Mouse (Mus musculus): ENCODE measurements around the gene Golim4.

Golim4 gene

DNA sequence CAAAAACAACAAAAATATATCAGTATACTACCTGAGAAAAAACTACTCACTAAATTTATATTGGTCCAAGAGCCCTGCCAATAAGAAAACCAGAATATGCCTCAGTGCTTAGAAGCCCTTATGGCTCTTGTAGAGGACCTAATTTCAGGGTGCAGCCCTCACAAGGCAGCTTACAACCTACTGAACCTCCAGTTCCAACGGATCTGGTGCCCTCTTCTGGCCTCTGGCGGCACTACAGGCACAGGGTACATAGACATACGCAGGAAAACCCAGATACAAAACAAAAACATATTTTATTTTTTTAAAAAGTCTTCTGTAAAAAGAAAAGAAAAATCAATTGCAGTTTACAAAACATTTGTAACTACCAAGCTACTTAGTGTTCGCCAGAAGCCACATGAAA is 95.1 kb downstream of the Golim4 start:
- TF ChIP-seq CTCF (conservative IDR thresholded peaks at IDR 0.05; ENCODE audit: low read length): peak; percentile 89
- no peak for TF ChIP-seq POU5F1 (IDR thresholded peaks at IDR 0.05; ENCODE audit: borderline replicate concordance, low read length)
- H3K4me3 ChIP-seq (replicated peaks; ENCODE audit: low read length): no peak overlapping the region
- H3K4me1 ChIP-seq (replicated peaks; ENCODE audit: low read depth, low read length): 0 out of 2 replicates have a peak, but pooled peaks cover 3% of the 10 kb centered on the region
- no peaks in the 10 kb centered on the region for H3K27me3 ChIP-seq (ENCODE audit: insufficient read depth, low read length)
- H3K9me3 ChIP-seq (ENCODE audit: low read length): no peaks in the 10 kb centered on the region
- H3K36me3 ChIP-seq (ENCODE audit: insufficient read depth, low read length): no peaks in the 10 kb centered on the region

DNA sequence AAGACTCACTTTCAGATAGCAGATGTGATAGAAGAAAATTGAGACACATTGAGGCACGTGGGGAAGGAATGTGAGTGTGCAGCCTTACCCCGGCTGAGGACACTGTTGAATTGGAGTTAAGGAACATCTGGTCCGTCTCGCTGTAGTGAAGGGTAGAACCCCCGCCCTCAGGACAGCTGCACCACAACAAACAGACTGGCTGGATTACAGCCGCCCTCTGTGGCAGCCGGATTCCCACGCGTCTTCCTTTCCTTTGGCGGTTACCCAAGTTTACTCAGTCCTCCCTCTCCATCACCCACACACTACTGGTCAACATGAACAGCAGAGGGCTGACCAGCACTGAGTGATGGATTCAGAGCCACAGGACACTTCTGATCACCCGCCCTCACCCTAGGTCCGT is 96.0 kb downstream of the Golim4 start:
- 0 out of 2 replicates have a peak, but pooled peaks cover 3% of the 10 kb centered on the region for H3K4me1 ChIP-seq (replicated peaks; ENCODE audit: low read depth, low read length)
- no peaks in the 10 kb centered on the region for H3K36me3 ChIP-seq (ENCODE audit: insufficient read depth, low read length)
- H3K4me3 ChIP-seq (replicated peaks; ENCODE audit: low read length): no peak overlapping the region
- no peaks in the 10 kb centered on the region for H3K9me3 ChIP-seq (ENCODE audit: low read length)
- TF ChIP-seq POU5F1 (IDR thresholded peaks at IDR 0.05; ENCODE audit: borderline replicate concordance, low read length): no peak
- no peak for TF ChIP-seq NANOG (IDR thresholded peaks at IDR 0.05; ENCODE audit: borderline replicate concordance, low read length)
- TF ChIP-seq CTCF (conservative IDR thresholded peaks at IDR 0.05; ENCODE audit: low read length): no peak
- H3K27me3 ChIP-seq (ENCODE audit: insufficient read depth, low read length): no peaks in the 10 kb centered on the region

GRCm38 (mm10) chr3:75835286-75835967 is 121.3 kb downstream of the Golim4 start:
- TF ChIP-seq CTCF (conservative IDR thresholded peaks at IDR 0.05; ENCODE audit: low read length) (no peak), POU5F1 (IDR thresholded peaks at IDR 0.05; ENCODE audit: borderline replicate concordance, low read length) (no peak), NANOG (IDR thresholded peaks at IDR 0.05; ENCODE audit: borderline replicate concordance, low read length) (no peak)
- H3K4me1 ChIP-seq (replicated peaks; ENCODE audit: low read depth, low read length): no peaks in the 10 kb centered on the region
- H3K9me3 ChIP-seq (ENCODE audit: low read length): no peaks in the 10 kb centered on the region
- H3K36me3 ChIP-seq (ENCODE audit: insufficient read depth, low read length): no peaks in the 10 kb centered on the region
- H3K4me3 ChIP-seq (replicated peaks; ENCODE audit: low read length): no peak overlapping the region
- no peaks in the 10 kb centered on the region for H3K27me3 ChIP-seq (ENCODE audit: insufficient read depth, low read length)

GRCm38 (mm10) chr3:75834827-75835226 is 121.9 kb downstream of the Golim4 start:
- no peaks in the 10 kb centered on the region for H3K4me1 ChIP-seq (replicated peaks; ENCODE audit: low read depth, low read length)
- H3K27me3 ChIP-seq (ENCODE audit: insufficient read depth, low read length): no peaks in the 10 kb centered on the region
- no peaks in the 10 kb centered on the region for H3K36me3 ChIP-seq (ENCODE audit: insufficient read depth, low read length)
- no peak overlapping the region for H3K4me3 ChIP-seq (replicated peaks; ENCODE audit: low read length)
- no peak for TF ChIP-seq CTCF (conservative IDR thresholded peaks at IDR 0.05; ENCODE audit: low read length)
- no peak for TF ChIP-seq POU5F1 (IDR thresholded peaks at IDR 0.05; ENCODE audit: borderline replicate concordance, low read length)
- TF ChIP-seq NANOG (IDR thresholded peaks at IDR 0.05; ENCODE audit: borderline replicate concordance, low read length): no peak
- H3K9me3 ChIP-seq (ENCODE audit: low read length): no peaks in the 10 kb centered on the region

Data from E14TG2a.4 (cell line).